Mouse (Mus musculus): ENCODE data around the gene Rpl3l. TPM values are rescaled to one million over a fixed set of nuclear protein-coding genes. Genes with fewer than 3 reads are reported as not detected.

Rpl3l gene
- polyA plus RNA-seq, 1 experiment = 0.21 TPM

- peak; percentile 88 for TF ChIP-seq POLR2A (IDR thresholded peaks at IDR 0.05; ENCODE audit: control insufficient read depth, low read depth, low read length)
- TF ChIP-seq CTCF (IDR thresholded peaks at IDR 0.05; ENCODE audit: control insufficient read depth, insufficient read depth, insufficient replicate concordance, low read depth, low read length) = no peak
- no peaks in the 10 kb centered on the region for H3K27me3 ChIP-seq (ENCODE audit: control insufficient read depth, insufficient read depth, low read length)
- H3K4me1 ChIP-seq (ENCODE audit: control insufficient read depth, insufficient read depth, low read length) = peaks cover 5% of the 10 kb centered on the region
- no peaks in the 10 kb centered on the region for H3K36me3 ChIP-seq (ENCODE audit: control insufficient read depth, insufficient read depth, low read length)
- H3K4me3 ChIP-seq (ENCODE audit: control insufficient read depth, low read depth, low read length) = peak within 1 kb of the TSS; percentile 75
- H3K27ac ChIP-seq (ENCODE audit: control insufficient read depth, insufficient read depth, low read depth, low read length) = peak within 1 kb of the TSS; percentile 85
Observed at GRCm38 (mm10) chr17:24696011-24696697, 31.5 kb upstream of the Rpl3l start, which contains the start of the genes Gfer and Noxo1. Gfer (minus strand) TSS chr17:24696156. Noxo1 (plus strand) TSS chr17:24696234.

GRCm38 (mm10) chr17:24697985-24698384 lies 29.6 kb upstream of the Rpl3l start:
- Histone ChIP-seq H3K4me1 (ENCODE audit: control insufficient read depth, insufficient read depth, low read length) (peaks cover 5% of the 10 kb centered on the region), H3K27me3 (ENCODE audit: control insufficient read depth, insufficient read depth, low read length) (no peaks in the 10 kb centered on the region), H3K36me3 (ENCODE audit: control insufficient read depth, insufficient read depth, low read length) (no peaks in the 10 kb centered on the region), H3K4me3 (ENCODE audit: control insufficient read depth, low read depth, low read length) (peak overlapping the region; percentile 17), H3K27ac (ENCODE audit: control insufficient read depth, insufficient read depth, low read depth, low read length) (no peak overlapping the region)
- TF ChIP-seq POLR2A (IDR thresholded peaks at IDR 0.05; ENCODE audit: control insufficient read depth, low read depth, low read length) (no peak), CTCF (IDR thresholded peaks at IDR 0.05; ENCODE audit: control insufficient read depth, insufficient read depth, insufficient replicate concordance, low read depth, low read length) (no peak)

- Histone ChIP-seq H3K27ac (ENCODE audit: control insufficient read depth, insufficient read depth, low read depth, low read length) (no peak overlapping the region), H3K27me3 (ENCODE audit: control insufficient read depth, insufficient read depth, low read length) (no peaks in the 10 kb centered on the region), H3K4me1 (ENCODE audit: control insufficient read depth, insufficient read depth, low read length) (peaks cover 5% of the 10 kb centered on the region), H3K4me3 (ENCODE audit: control insufficient read depth, low read depth, low read length) (no peak overlapping the region), H3K36me3 (ENCODE audit: control insufficient read depth, insufficient read depth, low read length) (no peaks in the 10 kb centered on the region)
- TF ChIP-seq CTCF (IDR thresholded peaks at IDR 0.05; ENCODE audit: control insufficient read depth, insufficient read depth, insufficient replicate concordance, low read depth, low read length) (no peak), POLR2A (IDR thresholded peaks at IDR 0.05; ENCODE audit: control insufficient read depth, low read depth, low read length) (no peak)
Observed at GRCm38 (mm10) chr17:24698715-24699114, 28.9 kb upstream of the Rpl3l start.

GRCm38 (mm10) chr17:24699473-24699872 lies 28.1 kb upstream of the Rpl3l start:
- Histone ChIP-seq H3K4me3 (ENCODE audit: control insufficient read depth, low read depth, low read length) (no peak overlapping the region), H3K27me3 (ENCODE audit: control insufficient read depth, insufficient read depth, low read length) (no peaks in the 10 kb centered on the region), H3K4me1 (ENCODE audit: control insufficient read depth, insufficient read depth, low read length) (peaks cover 5% of the 10 kb centered on the region), H3K36me3 (ENCODE audit: control insufficient read depth, insufficient read depth, low read length) (no peaks in the 10 kb centered on the region; the same call in 1 of the 2 replicates), H3K27ac (ENCODE audit: control insufficient read depth, insufficient read depth, low read depth, low read length) (no peak overlapping the region)
- TF ChIP-seq POLR2A (IDR thresholded peaks at IDR 0.05; ENCODE audit: control insufficient read depth, low read depth, low read length) (no peak; the same call in 1 of the 2 replicates), CTCF (IDR thresholded peaks at IDR 0.05; ENCODE audit: control insufficient read depth, insufficient read depth, insufficient replicate concordance, low read depth, low read length) (no peak)

- TF ChIP-seq POLR2A (IDR thresholded peaks at IDR 0.05; ENCODE audit: control insufficient read depth, low read depth, low read length) (no peak), CTCF (IDR thresholded peaks at IDR 0.05; ENCODE audit: control insufficient read depth, insufficient read depth, insufficient replicate concordance, low read depth, low read length) (no peak)
- H3K36me3 ChIP-seq (ENCODE audit: control insufficient read depth, insufficient read depth, low read length) = no peaks in the 10 kb centered on the region; the same call in 1 of the 2 replicates
- H3K4me1 ChIP-seq (ENCODE audit: control insufficient read depth, insufficient read depth, low read length) = peaks cover 2% of the 10 kb centered on the region; the same call in 1 of the 2 replicates
- no peak overlapping the region for H3K4me3 ChIP-seq (ENCODE audit: control insufficient read depth, low read depth, low read length)
- no peak overlapping the region for H3K27ac ChIP-seq (ENCODE audit: control insufficient read depth, insufficient read depth, low read depth, low read length)
- no peaks in the 10 kb centered on the region for H3K27me3 ChIP-seq (ENCODE audit: control insufficient read depth, insufficient read depth, low read length)
Observed at GRCm38 (mm10) chr17:24701251-24701650, 26.4 kb upstream of the Rpl3l start.

GRCm38 (mm10) chr17:24705821-24706220 lies 21.8 kb upstream of the Rpl3l start:
- H3K4me1 ChIP-seq (ENCODE audit: control insufficient read depth, insufficient read depth, low read length) = peaks cover 3% of the 10 kb centered on the region
- no peak overlapping the region for H3K27ac ChIP-seq (ENCODE audit: control insufficient read depth, insufficient read depth, low read depth, low read length)
- no peaks in the 10 kb centered on the region; the same call in 1 of the 2 replicates for H3K36me3 ChIP-seq (ENCODE audit: control insufficient read depth, insufficient read depth, low read length)
- H3K27me3 ChIP-seq (ENCODE audit: control insufficient read depth, insufficient read depth, low read length) = no peaks in the 10 kb centered on the region
- H3K4me3 ChIP-seq (ENCODE audit: control insufficient read depth, low read depth, low read length) = no peak overlapping the region
- no peak for TF ChIP-seq POLR2A (IDR thresholded peaks at IDR 0.05; ENCODE audit: control insufficient read depth, low read depth, low read length)
- no peak for TF ChIP-seq CTCF (IDR thresholded peaks at IDR 0.05; ENCODE audit: control insufficient read depth, insufficient read depth, insufficient replicate concordance, low read depth, low read length)

- Histone ChIP-seq H3K27me3 (ENCODE audit: control insufficient read depth, insufficient read depth, low read length) (no peaks in the 10 kb centered on the region), H3K4me1 (ENCODE audit: control insufficient read depth, insufficient read depth, low read length) (peaks cover 3% of the 10 kb centered on the region)
- TF ChIP-seq POLR2A (IDR thresholded peaks at IDR 0.05; ENCODE audit: control insufficient read depth, low read depth, low read length) (peak; percentile 94), CTCF (IDR thresholded peaks at IDR 0.05; ENCODE audit: control insufficient read depth, insufficient read depth, insufficient replicate concordance, low read depth, low read length) (0 out of 2 replicates have a peak, but pooled peaks have one; percentile 24)
Observed at GRCm38 (mm10) chr17:24706982-24707800, 20.4 kb upstream of the Rpl3l start, which contains the start of gene Tbl3. Tbl3 (minus strand) TSS chr17:24707660.

More at GRCm38 (mm10) chr17:24706982-24707800, 20.4 kb upstream of the Rpl3l start, which contains the start of gene Tbl3:
- no peaks in the 10 kb centered on the region; the same call in 1 of the 2 replicates for H3K36me3 ChIP-seq (ENCODE audit: control insufficient read depth, insufficient read depth, low read length)
- peak within 1 kb of the TSS; percentile 87 for H3K27ac ChIP-seq (ENCODE audit: control insufficient read depth, insufficient read depth, low read depth, low read length)
- H3K4me3 ChIP-seq (ENCODE audit: control insufficient read depth, low read depth, low read length) = peak within 1 kb of the TSS; percentile 91

Measured in testis, adult 2 months (tissue).